In the genomic region with DNA sequence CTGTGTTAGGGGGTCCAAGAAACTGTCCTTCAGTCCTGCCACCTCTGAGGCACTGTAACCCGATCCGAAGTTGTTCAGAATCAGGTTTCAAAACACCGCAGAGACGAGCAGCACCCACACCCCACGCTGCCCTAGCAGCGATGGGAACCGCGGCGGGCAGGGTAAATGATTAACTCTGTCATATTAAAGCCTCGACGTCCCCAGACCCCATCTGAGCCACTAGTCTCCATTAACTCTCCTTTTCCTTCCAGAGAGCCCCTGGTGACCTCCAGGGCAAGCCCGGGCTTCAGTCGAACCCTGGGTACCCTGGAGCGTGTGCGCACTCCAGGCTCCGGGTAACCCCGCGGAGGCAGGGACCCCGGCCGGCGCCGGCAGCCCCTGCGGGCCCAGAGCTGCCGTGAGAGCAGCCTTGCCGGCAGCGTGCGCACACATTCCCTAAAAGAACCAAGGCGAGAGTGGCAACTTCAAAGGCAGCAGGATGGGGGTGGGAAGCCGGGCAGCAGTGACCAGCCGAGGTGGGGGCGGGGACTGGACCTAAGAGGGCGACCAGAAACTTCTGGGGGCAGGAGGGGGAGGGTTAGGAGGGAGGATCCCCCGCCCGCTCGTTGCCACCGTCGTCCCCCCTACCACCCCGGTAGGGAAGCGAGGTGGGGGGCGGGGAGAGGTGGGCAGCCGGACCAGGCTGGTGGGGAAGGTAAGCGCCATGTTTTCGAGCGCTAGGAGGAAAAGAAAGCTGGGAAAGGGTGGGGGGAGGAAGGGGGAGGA, we compare ENCODE assay signal across 8 mouse cellular contexts. TPM values are rescaled to one million over a fixed set of nuclear protein-coding genes. Genes with fewer than 3 reads are reported as not detected.
DNase-seq lines count a peak whose midpoint lies in the region; ATAC-seq and TF ChIP-seq lines count a peak whose summit lies in the region.

No protein-coding gene starts in this region.

- peak overlapping the region; percentile 88 for H3K4me3 ChIP-seq in embryonic facial prominence, embryonic 12.5 days

- H3K27me3 ChIP-seq in Patski, result no peaks in the 10 kb centered on the region
- H3K27me3 ChIP-seq in embryonic facial prominence, embryonic 12.5 days, result no peaks in the 10 kb centered on the region

- ATAC-seq in Patski, result peak; percentile 44
- no peak for ATAC-seq in embryonic facial prominence, embryonic 12.5 days (ENCODE audit: insufficient number of reproducible peaks, insufficient read depth, low FRiP score, low TSS enrichment)

- H3K4me2 ChIP-seq in embryonic facial prominence, embryonic 12.5 days (replicated peaks), result peak overlapping the region; percentile 93

- TF ChIP-seq CTCF in Patski (IDR thresholded peaks at IDR 0.05), result no peak

- in situ Hi-C loops in Patski (cut with MboI; ENCODE audit: low pct_unique_long_range_greater_than_20kb), result loop anchor here (5.0 kb wide), 2 partner anchors 64 to 211 kb away; no protein-coding TSS in a partner anchor

- intact Hi-C loops in heart, postnatal 10 days (cut with DNase I), result loop anchor here (5.0 kb wide), 3 partner anchors 51 to 211 kb away; no protein-coding TSS in a partner anchor

- H3K9me3 ChIP-seq in embryonic facial prominence, embryonic 12.5 days, result no peaks in the 10 kb centered on the region

- H3K36me3 ChIP-seq in embryonic facial prominence, embryonic 12.5 days, result peaks cover 19% of the 10 kb centered on the region; the same call in 1 of the 2 replicates

- under 1% methylated on average over 43 of the region's 44 CpGs for WGBS in embryonic facial prominence, embryonic 12.5 days

- peak; percentile 37 for DNase-seq in cerebellum, adult 11-12 months
- DNase-seq in cerebellum, adult 9-10 months, result no peak
- DNase-seq in Patski (ENCODE audit: low read depth, low spot score), result no peak
- peak; percentile 39 to 49 for DNase-seq in heart, postnatal 10 days
- peak; percentile 56 to 77 for DNase-seq in kidney, postnatal 25 days
- DNase-seq in mesoderm, embryonic 11.5 days (ENCODE audit: low read depth, low spot score), result peak; percentile 68
- peak; percentile 36 for DNase-seq in thymus, postnatal 4 days

- CTCF ChIA-PET in Patski (lab: Charles Lee), result no interaction called here

- H3K27ac ChIP-seq in embryonic facial prominence, embryonic 12.5 days, result peak overlapping the region; percentile 97

- H3K4me1 ChIP-seq in embryonic facial prominence, embryonic 12.5 days, result peaks cover 28% of the 10 kb centered on the region

- POLR2A ChIA-PET in Patski (lab: Charles Lee), result interaction anchor here (0.6 to 1.3 kb wide), 5 partner anchors 29 to 342 kb away, joined by 3 to 9 read pairs (median 4); no protein-coding TSS in a partner anchor

- H3K9ac ChIP-seq in embryonic facial prominence, embryonic 12.5 days, result peak overlapping the region; percentile 84

RNA-seq across cellular contexts. Expression of a gene that starts 1.5 kb away (rescaled TPM):
- polyA plus RNA-seq in Patski (2021), result 2.7 TPM
- 13.5 and 13.7 TPM in 2 replicates for polyA plus RNA-seq in embryonic facial prominence, embryonic 12.5 days (2016; fragmentation: Nextera tagmentation; extraction: Ambion mirVana)
- total RNA-seq in heart, postnatal 10 days (2021), result 1 to 10 TPM; 2.3 to 3.4 TPM

RNA-seq across cellular contexts. Expression of a gene that starts 11.8 kb away (rescaled TPM):
- polyA plus RNA-seq in Patski (2021), result 45.3 TPM
- polyA plus RNA-seq in embryonic facial prominence, embryonic 12.5 days (2016; fragmentation: Nextera tagmentation; extraction: Ambion mirVana), result 39.5 and 41.6 TPM in 2 replicates
- total RNA-seq in heart, postnatal 10 days (2021), result 10 to 100 TPM; 23.7 to 24.2 TPM

RNA-seq across cellular contexts. Expression of a gene that starts 58.1 kb away (rescaled TPM):
- polyA plus RNA-seq in Patski (2021), result 19.9 TPM
- 73.0 and 75.3 TPM in 2 replicates for polyA plus RNA-seq in embryonic facial prominence, embryonic 12.5 days (2016; fragmentation: Nextera tagmentation; extraction: Ambion mirVana)
- total RNA-seq in heart, postnatal 10 days (2021), result under 1 TPM; 0.53 to 0.92 TPM

Comparison
In these comparisons a context has a peak if more than half of its experiments do, and no peak if none do; other contexts are left out.
1. DNase-seq: peak in cerebellum, adult 11-12 months (single experiment), heart, postnatal 10 days (2 of 2), kidney, postnatal 25 days (2 of 2), mesoderm, embryonic 11.5 days (single experiment) and thymus, postnatal 4 days (single experiment); none in cerebellum, adult 9-10 months (single experiment) and Patski (single experiment).